Mouse (Mus musculus): ENCODE measurements around the gene Lhfpl2. TPM values are rescaled to one million over a fixed set of nuclear protein-coding genes. Genes with fewer than 3 reads are reported as not detected.
A peak's percentile ranks its signal among the peaks of the same experiment; 100 is the strongest.

Lhfpl2 gene
- polyA plus RNA-seq, 1 experiment from 2014 or later: 5.2 TPM

DNA sequence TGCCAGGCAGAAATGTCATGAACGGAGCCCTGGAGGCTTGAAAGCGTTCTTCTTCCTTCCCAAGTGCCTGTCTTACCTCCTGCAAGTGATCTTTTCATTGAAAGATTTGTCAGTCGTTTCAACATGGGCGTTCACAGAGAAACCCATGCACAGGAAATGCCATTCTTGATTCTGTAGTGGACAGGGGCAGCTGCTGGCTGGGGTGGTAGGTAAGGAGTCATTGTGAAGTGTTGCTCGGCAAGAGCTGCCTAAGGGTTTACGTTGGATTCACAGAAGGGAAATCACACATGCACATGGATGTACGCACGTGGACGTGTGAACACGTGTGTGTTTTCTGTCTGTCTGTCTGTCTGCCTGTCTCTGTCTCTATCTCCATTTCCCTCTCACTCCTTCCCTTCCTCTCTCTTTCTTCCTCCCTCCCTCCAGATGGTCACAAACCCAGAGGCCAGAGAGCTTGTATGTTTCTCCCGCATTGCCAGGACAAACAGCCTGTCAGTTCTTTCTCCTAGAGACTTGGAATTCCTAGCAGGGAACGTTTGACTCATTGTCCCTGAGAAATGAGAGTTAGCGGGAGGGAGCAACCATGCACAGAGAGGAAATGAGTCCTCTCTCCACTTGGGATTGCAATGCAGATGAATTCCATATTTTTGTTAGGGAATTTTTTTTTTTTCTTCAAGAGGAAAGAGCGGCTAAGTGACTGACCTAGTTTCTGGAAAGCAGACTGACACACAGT lies 82.3 kb downstream of the Lhfpl2 start:
- DNase-seq (ENCODE audit: low spot score): no peak

DNA sequence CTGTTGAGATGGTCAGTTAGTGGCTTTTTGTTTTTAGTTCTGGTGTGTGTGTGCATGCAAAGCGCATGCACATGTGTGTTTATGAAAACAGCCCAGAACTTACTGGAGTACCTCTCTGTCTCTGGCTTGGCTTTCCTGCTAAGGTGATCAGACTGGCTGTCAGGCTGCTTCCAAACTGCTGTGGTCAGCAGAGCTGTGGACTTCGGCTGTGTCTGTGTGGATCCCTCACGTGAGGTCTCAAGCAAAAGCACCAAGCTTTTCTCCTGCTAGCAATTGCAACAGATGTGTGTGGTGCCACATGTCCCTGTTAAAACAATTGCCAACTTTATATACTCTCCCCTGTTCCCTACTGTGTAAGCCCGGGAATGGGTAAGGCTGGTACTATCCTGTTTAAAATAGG lies 82.8 kb downstream of the Lhfpl2 start:
- DNase-seq (ENCODE audit: low spot score): no peak

DNA sequence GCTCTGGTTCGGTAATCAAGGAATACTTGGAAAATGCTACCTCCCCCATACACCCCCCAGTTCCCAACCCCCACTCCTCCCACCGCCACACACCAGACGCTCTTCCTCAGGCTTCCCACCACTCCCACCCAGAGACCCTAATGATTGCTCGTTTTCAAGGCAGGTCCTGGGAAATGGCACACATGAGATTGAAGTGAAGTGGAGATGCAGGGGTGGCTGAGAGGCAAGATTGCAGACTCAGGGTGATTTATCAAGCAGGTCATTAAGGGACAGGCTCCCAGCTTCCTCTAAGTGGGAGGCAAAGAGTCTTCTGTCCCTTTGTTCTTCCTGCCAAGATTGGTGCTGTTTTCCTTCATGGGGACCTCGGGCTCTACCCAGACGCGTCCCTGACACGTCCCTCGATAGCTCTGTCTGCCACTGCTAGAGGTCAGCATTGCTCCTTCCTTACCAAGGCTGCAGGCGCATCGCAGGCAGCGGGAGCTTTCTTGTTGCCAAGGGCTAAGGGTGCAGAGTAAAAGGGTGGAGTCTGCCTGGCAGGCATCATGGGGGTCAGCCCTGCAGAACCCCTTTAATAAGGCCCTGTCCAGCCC lies 85.6 kb downstream of the Lhfpl2 start:
- DNase-seq (ENCODE audit: low spot score): no peak

DNA sequence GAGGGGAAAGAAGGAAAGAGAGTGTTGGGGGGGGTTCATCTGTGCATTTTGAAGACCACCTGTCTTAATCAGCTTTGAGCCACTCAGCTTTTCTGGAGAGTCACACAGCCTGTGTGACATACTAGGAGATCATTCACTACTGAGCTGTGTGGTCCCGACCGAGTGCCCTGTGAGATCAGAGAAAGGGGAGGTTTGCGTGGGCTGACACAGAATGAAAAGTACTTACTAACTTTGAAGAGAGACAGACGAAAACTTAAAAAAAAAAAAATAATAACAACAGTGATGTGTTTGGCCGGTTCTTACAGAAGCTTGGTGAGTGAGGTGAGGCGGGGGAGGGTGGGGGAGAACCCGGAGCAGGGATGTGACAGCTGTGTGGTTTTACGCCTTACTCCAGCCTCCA lies 86.9 kb downstream of the Lhfpl2 start:
- no peak for DNase-seq (ENCODE audit: low spot score)

DNA sequence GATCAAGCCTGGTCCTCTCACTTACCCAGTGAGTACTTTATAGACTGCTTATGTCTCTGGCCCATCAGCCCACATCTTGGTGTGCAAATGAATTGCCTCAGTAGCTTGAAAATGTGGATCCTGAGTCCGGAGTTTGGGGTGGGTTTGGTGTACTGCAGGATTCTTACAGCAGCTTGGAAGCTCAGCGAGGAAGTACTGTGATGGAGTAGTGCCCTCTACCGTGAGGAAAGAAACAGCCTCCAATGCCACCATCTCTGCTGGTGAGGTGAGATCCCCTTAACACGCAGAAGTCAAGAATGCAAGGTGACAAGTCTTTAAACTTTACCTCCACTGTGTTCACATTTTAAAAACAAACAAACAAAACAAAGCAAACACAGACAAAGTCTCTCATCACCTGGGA lies 89.7 kb downstream of the Lhfpl2 start:
- DNase-seq (ENCODE audit: low spot score): peak; percentile 28

DNA sequence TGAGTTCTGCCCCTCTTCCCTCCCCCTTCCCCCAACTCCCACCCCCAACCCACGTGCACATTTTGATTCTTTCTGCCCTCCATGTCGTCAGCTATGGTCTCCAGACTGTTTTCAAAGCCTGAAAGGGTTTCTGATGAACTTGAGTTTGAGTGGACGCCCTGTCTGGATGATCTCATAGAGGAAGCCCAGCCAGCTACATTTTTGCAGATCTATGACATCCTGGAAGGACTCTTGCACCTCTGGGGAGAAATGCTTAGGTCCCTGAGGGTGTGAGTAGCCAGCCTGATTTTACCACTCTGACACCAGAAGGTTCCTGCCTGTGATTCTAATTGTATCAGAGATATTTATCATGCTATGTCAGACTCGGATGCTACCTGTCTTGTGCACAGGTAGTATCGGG lies 91.4 kb downstream of the Lhfpl2 start:
- DNase-seq (ENCODE audit: low spot score): no peak

DNA sequence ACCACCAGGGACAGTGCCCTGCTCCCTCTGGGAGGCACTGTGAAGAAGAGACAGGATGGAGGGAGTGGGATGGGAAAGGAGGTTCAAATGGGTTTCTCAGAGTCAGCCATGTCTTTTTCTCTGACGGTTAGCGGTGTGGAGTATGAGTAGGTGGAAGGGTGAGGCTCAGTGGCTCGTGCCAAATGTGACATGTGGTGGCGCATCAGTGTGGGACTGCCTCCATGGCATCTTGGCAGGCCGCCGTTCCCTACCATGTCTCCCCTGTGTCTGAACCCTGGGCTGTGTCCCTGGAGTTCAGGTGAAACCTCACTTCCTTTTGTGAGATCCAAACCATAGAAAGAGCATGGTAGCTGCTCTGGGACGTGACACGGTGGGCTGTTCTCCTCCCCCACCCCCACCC lies 92.2 kb downstream of the Lhfpl2 start:
- no peak for DNase-seq (ENCODE audit: low spot score)

DNA sequence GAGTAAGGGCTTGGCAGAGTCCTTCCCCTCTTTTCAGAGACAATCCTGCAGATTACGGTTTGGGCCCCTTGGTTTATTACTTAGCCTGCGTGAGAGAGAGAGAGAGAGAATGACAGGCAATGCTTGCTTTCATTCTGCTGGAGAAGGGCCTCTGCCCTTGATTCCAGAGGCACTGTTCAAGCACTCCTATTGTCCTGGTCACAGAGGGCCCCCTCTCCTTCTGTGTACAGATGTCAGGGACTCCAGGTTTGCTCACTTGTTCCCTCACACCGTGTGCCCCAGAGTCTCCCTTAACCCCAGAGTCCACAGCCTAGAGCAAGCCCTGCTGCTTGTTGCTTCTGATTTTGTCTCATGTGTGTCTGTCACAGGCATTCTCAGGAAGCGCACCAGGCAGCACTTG lies 93.7 kb downstream of the Lhfpl2 start:
- DNase-seq (ENCODE audit: low spot score): no peak

DNA sequence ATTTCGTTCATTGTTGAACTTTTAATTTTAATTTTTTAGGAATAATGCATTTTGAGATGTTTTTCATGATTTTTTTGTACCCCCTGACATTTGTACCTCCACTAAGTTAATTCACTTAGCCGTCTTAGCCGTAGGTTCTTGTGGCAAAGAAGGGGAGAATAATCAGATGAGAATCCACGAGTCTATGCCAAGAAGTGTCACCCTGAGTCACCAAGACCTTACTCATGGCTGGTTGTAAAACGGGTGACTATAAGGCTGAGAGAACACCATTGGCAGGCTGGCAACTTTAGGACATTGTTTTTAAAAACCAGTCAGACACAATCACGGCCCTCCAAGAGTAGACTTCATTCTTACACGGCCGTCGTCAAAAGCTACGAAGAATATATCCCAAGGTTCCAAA lies 95.2 kb downstream of the Lhfpl2 start:
- no peak for DNase-seq (ENCODE audit: low spot score)

DNA sequence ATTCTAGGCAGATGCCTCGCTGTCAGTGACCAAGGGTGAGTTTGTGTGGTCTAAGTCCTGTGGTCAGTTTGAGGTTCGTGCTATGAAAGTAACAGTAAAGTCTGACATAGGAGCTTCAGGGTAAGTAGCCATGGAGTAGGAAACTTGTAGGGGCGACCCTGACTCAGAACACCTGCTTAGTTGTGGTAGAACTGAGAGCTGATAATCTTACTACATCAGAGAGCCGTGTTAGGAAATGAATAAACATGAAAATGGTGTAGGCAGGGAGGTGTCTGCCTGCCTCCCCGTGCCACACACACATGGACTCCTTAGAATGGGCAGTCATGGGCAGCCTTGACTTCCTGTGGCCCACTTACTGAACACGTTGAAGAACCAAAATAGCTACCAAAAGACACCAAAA lies 96.1 kb downstream of the Lhfpl2 start:
- no peak for DNase-seq (ENCODE audit: low spot score)

DNA sequence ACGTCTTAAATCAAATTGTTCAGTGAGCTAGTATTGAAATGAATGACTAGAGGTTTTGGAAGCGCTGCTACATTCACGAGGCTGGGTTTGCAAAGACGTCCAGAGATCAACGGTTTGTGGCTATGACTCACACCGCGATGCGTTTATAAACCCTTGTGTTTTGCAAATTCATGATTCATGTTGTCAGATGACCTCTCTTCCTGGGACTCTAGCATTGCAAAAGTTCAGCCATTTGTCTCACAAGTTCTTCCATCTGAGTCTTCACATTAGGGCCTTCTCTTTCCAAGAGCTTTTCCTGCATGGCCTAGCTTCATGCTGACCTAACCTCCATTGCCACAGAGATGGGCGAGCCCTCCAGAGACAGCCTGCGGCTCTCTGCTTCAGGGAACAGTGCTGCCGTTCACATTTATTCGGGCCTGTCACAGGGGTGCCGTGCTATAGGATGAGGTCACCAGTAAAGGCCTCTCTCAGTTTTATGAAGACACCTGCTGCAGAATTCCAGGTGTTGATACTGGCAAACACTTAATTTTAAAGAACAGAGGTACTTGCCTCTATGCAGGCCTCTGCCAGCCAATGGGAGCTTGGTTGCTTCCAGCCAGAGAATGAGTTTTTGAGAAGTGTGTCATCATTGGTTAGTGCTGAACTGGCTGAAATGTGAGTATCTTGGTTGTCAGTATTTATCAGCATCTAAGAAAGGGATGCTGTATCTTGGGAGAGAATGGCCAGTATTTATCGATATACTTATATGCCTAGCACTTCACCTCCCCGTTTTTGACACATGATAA lies 97.1 kb downstream of the Lhfpl2 start:
- no peak for DNase-seq (ENCODE audit: low spot score)

DNA sequence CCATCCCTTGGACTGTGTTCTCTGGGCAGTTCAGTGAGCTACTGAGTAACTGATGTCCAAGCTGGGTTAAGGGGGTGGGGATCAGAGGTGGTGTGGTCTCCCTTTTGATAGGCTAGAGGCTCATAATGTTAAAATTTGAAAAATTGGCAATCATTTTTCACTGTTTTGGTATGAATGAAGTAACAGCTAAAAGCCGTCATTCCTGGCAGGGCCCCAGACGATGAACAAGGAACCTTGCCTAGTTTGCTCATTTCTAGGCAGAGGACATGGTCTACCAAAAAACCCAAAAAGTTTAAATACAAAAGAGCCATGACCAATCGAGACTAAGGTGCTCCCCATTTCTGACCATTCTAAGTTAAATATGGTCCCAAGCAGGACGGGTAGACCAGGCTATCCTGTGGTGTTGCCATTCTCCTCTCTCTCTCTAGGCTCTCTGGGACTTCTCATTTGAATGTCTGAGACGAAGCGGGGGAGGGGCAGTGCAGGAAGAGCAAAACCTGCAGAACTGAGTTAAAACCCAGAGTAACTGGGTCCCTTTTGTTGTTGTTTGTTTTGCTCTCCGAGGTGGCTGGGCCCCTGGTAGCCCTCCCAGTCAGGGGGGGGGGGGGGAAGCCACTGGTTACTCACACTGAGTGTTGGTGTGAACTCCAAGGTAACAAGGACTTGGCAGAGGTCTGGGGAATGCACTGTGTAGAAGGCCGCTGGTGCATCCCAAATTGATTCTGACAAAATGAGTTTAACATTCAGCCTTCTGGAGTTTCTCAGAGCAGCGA lies 98.2 kb downstream of the Lhfpl2 start:
- DNase-seq (ENCODE audit: low spot score): no peak

DNA sequence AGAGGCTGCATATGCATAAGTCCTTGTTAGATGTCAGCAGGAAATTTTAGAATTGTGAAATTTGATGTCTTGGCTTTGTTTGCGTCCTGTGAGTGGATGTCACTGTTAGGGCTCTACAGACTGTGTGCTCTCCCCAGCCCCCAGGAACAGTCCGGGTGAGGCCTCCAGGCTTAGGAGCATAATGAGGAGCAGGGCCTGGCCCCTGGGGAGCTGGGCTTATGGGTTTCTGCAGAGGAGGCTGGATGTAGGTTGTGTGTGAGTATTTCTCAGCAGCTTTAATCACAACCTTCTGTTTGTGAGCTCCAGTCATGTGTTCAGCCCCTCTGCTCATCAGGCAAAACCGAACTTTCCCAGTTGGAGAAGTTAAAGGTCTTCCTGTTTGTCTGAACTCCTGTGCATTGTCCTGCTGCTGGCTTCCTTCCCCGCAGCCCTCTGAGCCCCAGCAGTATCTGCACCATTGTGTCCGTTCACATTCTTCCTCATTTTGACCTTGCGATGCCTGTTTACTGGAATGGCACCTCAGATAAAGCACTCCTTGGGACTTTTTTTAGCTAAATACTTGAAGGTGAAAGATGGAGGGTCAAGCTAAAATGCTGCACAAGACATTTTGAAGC lies 101.4 kb downstream of the Lhfpl2 start:
- DNase-seq (ENCODE audit: low spot score): no peak

DNA sequence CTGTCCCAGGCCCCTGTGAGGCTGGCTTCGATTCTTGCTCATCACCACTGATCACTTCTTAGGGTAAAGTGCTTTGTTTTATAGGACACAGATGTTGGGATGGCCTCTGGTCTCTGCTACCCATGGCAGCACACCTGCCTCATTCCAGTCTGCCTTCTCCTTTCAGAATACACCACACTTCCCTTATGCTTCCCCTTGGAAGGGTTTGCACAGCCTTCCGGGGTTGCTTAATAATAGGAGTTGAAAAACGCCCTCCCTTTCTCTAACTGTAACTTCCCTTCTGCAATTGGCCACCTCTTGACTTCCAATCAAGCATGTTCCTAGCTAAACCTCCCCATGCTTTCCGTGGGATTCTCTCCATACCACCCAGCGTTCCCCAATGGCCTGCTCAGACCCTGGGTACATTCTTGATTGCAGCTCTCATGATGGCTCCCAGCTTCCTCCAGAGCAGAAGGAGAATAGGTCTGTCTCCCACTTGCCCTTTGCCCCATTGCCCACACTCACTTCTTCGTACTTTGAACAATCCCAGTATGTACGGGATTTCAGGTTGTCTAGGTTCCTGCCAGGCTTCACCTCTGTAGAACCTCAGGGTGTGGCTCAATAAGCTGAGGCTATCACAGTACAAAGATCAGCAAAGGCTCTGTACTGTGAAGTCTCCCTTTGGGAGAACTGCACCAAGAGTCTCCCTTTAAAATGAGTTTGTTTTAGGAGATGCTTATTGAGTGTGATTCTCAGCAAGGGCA lies 102.1 kb downstream of the Lhfpl2 start:
- no peak for DNase-seq (ENCODE audit: low spot score)

DNA sequence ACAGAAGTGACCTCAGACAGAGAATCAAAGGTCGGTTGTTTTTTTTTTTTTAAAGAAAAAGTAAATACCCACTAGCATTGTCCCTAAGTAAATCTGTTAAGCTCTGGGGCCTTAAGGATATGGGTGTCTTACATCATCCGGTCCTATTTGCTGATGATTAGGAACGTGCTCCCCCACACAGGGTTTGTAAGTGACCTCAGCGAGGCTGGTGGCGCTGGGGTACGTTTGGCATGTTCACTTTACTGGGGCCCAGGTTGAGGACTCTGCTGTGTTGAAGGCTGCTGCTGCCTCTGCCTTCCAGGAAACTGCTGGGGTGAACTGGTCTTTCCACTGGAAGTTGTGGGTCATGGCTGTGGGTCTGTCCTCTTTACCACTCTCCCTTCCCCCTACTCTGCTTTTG lies 106.9 kb downstream of the Lhfpl2 start:
- DNase-seq (ENCODE audit: low spot score): no peak

DNA sequence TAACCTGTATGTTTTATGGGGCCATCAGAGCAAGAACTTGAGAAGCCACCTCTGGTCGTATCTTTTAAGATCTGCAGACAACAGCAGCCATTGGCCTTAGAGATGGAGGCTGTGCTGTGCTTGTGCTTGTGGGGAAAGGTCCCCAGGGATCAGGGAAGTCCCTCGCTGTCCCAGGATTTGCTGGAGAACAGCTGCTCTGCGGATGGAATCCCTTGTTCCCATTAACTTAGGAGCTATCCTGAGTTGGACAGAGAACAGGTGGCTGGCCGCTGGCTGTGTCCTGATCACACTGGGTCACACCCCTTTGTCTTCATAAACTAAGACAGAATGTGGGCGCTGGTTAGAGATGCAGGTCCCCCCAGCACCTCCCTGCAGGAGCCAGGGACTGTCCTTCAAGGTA lies 110.7 kb downstream of the Lhfpl2 start:
- no peak for DNase-seq (ENCODE audit: low spot score)

DNA sequence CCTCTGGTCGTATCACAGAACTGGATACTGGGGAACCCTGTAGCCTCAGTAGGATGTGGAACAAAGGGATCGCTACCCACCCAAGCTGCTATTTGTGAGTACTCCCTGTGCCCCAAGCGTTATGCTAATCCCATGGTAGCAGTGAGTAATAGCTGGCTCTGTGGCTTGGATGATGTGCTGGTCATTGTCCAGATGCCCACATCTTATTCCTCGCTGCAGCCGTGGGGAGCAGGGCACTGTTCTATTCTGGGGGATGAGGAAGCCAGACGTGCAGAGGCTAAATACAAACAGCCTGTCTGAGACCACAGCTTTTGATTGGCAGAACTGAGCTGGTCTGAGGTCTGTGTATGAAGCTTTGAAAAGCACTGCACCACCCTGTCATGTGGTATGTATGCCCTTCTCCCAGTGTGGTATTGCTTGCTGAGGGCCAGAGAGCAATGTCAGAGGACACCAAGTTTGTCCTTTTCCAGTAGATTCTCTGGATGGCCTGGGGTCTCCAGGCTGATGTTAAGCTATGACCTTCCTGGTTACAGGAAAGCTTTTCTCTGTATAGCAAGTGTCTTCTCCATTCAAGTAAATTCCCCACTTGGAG lies 111.8 kb downstream of the Lhfpl2 start:
- no peak for DNase-seq (ENCODE audit: low spot score)

DNA sequence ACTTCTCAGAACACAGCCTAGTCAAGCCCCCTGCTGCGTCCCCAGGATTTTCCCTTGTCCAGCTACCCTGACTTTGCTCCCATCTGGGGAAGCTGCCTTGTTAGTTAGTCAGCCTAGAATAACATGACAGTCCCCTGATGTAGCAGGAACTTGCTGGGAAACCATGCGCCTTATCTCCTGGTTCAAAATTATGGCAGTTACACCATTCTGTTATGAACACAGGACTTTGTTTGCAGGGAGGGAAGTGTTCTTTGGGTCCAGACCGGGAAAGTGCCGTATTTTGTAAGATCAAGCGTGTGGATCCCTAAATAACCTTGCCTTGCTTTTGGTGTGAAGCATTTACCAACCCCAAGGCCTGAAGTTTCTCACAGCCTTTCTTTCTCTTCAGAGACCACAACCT lies 114.0 kb downstream of the Lhfpl2 start:
- no peak for DNase-seq (ENCODE audit: low spot score)

DNA sequence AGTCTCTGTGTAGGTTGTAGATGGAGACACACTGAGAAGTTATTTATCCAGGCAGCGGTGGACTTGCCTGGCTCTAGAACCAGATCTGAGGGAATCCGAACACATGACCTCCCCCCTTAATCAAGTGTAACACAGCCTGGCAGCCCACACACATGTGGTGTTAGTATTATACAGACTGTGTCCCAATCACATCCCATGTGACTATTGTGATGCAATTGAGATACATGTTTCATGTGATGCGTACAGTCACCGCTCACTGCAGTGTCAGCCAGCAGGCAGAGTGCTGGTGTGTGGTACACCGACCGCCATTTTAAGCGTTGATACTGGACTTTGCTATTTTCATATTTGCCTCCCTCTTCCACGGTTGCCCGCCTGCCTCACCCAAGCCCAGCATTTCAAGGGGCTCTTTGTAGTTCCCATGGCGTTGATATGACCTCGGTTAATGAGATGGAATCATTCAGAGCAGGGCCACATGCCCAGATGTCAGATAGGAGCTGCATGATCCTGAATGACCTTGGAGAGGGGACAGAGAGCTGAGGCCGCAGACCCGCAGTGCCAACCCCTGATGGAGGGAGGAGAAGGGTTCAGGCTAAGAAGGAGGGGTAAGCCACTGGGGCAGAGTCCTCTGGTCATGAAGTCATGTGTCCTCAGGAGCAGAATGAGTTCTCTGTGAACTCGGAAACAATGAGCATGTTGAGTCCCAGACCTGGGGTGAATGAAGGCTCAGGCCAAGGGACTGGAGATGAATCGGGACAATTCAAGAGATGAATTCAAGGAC lies 115.1 kb downstream of the Lhfpl2 start:
- DNase-seq (ENCODE audit: low spot score): no peak

Measured in thymus, postnatal 0 days (tissue).